Mouse (Mus musculus) olfactory bulb, adult 2 months (tissue): Measurements from ENCODE around the gene Pcif1.

ENCODE experiments used
- CTCF ChIP-seq: fragments of 200-500 bp; IDR thresholded peaks from 2 replicates; pipeline ENCODE4 v1.5.1; 2012; ENCODE audit warnings: low read depth, mild to moderate bottlenecking, low read length, moderate library complexity; ENCODE audit not compliant: insufficient read depth
- POLR2A ChIP-seq: fragments of 200-500 bp; IDR thresholded peaks from 2 replicates; pipeline ENCODE4 v1.6.1; 2012; ENCODE audit warnings: mild to moderate bottlenecking, low read depth, low read length, moderate library complexity; ENCODE audit not compliant: insufficient read depth

- no peak for TF ChIP-seq CTCF
- no peak for TF ChIP-seq POLR2A
These were observed 12.2 kb upstream of the Pcif1 start for GRCm38 (mm10) chr2:164866741-164867551.
